Mouse (Mus musculus): Measurements from ENCODE around the gene Cyb5r3.

Cyb5r3 gene

GRCm38 (mm10) chr15:83172492-83173429, at the start of gene Cyb5r3:
Gene Cyb5r3 (minus strand): TSS chr15:83172592.
- no peak for DNase-seq (ENCODE audit: low spot score in 2 of 2)

DNA sequence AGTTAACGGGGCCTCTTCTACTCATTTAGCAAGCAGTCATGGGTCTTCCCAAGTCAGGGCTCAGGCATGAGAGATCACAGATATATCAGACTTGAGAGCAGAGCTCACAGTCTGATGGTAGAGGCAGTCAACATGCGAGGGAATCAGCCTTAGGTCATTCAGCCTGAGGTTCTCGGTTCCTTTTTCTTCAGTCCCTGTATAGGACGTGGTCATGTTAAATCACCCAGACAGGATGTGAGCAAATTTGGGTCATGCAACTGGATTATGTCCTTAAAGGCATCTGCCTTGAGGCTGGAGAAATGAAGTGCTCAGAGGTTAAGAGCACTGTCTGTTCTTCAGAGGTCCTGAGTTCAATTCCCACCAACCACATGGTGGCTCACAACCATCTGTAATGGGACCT, 49.3 kb upstream of the Cyb5r3 start:
- DNase-seq (ENCODE audit: low spot score in 2 of 2), result no peak

DNA sequence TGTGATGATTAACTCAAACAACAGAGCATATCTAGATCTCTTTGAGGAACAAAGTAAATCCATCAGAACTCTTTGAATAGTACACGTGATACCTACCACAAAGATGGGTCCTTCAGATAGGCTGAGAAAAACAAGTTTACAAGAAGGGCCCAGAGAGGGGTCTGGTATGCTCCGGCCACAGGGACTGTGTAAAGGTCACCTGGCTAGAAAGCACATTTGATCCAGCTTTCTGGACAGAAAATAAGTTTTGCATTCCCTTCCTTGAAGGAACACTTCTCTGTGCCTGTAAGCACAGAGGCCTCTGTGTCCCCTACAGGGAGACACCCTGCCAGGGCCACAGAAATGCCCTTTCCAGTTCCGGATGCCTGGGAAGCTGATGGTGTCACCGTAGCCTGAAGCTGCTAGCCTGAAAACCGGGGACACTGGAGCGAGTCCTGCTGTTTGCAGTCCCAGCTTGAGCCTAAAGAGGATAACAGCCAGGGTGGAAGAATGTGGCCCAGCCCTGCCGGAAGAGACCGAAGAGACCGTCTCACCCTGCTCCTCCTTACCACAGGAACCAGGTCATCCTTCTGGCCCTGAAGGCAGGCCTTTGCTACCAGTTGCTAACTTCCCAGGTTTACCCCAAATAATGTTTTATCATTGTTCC, 48.1 kb upstream of the Cyb5r3 start:
- no peak for DNase-seq (ENCODE audit: low spot score in 2 of 2)

DNA sequence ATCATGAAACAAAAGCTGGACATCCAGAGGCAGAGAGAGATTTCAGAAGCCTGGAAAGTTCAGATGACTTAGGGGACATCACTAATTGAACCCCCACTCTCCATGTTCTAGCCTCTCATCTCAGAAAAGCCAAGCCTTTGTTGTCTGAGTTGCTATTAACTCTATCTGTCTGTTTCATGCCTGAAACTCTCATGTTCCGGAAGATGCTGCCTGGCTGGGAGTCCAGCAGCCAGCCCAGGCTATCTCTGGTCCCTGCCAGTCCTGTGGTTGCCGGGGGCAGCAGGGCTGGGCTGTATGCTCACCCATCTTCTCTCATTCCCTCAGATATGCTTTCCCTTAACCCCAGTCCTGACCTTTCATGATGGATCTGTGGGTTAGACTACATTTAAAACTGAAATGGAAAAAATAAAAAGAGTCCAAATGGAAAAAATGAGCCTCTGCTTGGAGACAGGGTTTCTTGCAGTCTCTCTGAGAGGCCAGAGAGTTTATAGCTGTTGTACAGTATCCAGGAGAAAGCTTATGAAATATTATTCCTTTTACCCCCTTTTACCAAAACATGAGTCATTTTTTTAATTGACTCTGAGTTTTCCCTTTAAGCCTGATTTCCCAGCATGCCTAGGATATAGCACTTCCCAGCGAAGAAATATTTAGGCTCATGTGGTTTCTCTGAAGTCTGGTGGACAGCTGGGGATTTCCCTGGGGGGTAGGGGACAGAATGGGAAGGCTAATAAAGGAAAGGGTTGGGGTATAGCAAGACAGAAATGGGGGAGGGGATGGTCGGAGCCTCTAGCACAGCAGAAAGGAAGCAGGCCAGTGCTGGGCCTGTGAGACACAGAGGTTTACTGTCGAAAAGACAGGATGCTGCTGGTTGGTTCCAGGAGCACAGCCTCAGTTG, 43.2 kb upstream of the Cyb5r3 start:
- no peak for DNase-seq (ENCODE audit: low spot score in 2 of 2)

DNA sequence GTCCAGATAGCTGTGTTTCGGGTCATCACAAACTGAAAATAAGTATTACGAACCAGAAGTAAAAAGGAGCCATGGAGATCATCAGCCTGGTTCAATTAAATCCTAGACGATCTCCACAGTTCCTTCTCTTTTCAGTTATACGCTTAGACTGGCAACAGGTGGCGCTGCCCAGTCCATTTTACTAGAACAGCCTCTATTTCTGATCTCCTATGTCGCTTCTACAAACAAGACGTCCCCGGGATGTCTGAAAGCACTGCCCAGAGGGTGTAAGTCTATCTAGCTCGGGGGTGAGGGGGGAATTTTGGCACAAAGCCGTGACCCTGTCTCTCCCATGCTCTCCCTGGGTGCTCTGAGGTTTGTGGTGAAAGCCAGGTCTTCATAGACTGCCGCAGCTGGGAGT, 37.8 kb upstream of the Cyb5r3 start:
- DNase-seq (ENCODE audit: low spot score in 2 of 2), result peak in 1 of 2 experiments; percentile 69

DNA sequence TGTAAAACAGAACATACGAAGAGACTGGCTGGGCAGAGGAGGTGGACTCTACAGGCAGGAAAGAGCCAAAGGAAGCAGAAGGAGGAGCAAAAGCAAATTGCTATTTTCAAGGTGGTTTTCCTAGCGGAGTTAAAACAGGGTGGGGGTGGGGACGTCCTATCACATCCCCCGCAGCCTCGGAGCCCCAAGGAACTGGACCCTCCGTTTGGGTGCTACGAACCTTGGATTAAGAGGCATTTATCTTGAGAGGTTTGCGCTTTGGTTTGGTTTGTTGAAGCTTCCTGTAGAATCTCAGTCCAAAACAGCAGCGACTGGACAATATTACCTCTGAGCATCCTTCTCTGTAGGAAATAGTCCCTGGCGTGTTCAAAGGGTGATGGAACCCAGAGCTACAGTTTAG, 37.3 kb upstream of the Cyb5r3 start:
- DNase-seq (ENCODE audit: low spot score in 2 of 2), result no peak

DNA sequence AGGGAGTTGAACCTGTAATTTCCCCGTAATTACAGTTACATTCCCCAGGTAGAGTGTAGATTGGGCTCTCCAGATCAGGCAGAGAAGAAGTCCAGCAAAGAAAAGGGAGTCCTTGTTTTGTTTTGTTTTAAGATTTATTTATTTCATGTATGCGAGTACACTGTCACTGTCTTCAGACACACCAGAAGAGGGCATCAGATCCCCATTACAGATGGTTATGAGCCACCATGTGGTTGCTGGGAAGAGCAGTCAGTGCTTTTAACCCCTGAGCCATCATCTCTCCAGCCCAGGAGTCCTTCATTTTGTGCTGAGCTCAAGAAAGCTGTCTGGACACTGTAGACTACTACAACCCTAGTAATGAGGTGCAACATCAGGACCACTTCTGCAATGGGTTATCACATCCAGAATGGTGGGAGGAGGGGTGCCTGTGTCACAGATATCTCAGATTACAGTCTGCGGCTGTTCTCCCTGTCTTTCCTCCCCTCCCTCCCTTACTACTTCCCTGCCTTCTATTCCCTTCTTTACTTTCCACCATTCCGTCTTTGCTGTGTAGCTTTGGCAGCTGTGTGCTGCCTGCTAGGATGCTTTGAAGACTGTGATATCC, 36.8 kb upstream of the Cyb5r3 start:
- no peak for DNase-seq (ENCODE audit: low spot score in 2 of 2)

DNA sequence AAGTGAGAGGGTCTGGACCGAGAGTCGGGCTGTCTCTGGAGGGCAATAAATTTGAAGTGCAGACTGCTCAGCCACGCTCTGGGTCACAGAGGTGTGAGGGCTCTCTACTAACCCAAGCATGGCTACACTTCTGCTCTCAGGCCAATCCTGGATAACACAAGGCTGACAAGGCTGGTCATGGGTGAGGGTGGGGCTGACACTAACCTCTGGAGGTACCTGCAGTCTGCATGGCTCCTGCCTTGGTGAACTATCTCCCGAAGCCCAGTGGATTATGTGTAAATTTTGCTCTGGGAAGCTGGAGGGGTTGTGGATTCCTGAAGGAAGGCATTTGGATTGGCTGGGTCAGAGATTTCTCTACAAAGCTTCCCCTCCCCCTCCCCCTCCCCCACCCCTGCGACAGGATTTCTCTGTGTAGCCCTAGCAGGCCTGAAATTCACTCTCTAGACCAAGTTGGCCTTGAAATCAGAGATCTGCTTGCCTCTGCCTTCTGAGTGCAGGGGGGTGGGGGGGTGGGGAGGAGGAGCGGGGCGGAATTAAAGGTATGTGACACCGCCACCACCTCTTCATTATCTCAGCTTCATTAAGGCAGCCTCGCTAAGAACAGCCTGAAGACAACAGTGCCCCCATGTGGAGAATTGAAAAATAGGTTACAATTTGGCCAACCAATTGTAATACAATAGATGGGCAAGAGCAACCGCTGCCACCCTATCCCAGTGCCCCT, 32.5 kb upstream of the Cyb5r3 start:
- DNase-seq (ENCODE audit: low spot score in 2 of 2), result no peak

GRCm38 (mm10) chr15:83202412-83202811, 30.0 kb upstream of the Cyb5r3 start:
- DNase-seq (ENCODE audit: low spot score in 2 of 2), result no peak

DNA sequence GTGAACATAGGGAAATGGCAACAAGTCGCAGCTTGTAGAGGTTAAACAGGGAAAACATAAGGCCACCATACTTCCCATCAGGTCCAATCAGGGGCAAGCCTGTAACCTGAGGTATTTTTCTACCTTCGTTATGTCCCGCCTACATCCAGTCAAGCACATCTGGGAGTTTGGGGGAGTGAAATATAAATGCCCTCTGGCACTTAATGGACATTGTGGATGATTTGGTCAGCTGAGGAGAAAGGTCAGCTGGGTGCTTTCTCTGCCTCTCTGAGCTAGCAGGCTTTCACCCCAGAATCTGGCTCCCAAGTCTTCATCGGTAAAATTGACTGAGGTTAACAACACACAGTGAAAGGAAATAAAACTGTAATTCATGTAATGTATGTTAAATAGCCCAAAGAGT, 21.0 kb upstream of the Cyb5r3 start:
- DNase-seq (ENCODE audit: low spot score in 2 of 2), result no peak

- no peak for DNase-seq (ENCODE audit: low spot score in 2 of 2)
Measured at GRCm38 (mm10) chr15:83182351-83182750, 10.0 kb upstream of the Cyb5r3 start.

GRCm38 (mm10) chr15:83181800-83182330, 9.5 kb upstream of the Cyb5r3 start:
- no peak for DNase-seq (ENCODE audit: low spot score in 2 of 2)

GRCm38 (mm10) chr15:83180004-83180403, 7.6 kb upstream of the Cyb5r3 start:
- no peak for DNase-seq (ENCODE audit: low spot score in 2 of 2)

GRCm38 (mm10) chr15:83176653-83177052, 4.3 kb upstream of the Cyb5r3 start:
- DNase-seq (ENCODE audit: low spot score in 2 of 2), result no peak

DNA sequence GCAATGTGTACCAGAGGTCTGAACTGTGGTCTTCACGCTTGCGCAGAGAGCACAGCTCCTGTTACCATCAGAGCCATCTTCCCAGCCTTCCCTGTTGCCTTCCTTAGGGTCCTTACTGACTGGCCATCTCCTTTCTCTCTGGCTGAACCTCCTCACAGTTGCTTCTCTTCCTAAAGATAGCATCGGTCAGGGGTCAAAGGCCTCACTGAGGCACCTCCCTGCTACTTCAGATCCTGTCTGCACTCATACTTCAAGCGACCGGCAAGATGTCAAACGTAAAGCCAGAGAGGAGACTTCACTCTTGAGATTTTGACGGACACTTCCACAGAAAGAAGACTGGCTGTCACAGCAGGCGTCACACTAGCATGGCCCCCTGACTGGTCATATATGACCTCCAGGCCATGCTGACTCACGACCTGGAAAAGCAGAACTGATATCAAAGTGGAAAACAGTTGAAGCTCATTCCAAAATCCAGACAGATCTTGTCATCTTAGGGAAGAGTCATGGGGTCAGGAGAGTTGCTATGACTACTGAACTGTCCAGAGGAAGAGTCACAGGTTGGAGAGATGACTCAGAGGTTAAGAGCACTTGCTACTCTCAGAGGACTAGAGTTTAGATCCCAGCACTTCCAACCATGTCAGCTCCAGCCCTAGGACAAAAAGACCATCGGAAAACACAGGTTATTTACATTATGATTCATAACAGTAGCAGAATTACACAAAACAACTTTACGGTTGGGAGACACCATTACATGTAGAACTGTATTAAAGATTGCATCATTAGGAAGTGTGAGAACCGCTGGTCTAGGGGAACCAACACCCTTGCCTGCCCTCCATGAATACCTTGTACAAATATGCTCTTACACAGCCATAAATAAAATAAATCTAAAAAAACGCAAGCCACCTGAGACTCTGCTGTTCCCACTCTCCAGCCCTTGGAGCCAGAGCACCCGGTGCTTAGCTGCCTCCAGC, 1.8 kb upstream of the Cyb5r3 start:
- DNase-seq (ENCODE audit: low spot score in 2 of 2), result no peak

DNA sequence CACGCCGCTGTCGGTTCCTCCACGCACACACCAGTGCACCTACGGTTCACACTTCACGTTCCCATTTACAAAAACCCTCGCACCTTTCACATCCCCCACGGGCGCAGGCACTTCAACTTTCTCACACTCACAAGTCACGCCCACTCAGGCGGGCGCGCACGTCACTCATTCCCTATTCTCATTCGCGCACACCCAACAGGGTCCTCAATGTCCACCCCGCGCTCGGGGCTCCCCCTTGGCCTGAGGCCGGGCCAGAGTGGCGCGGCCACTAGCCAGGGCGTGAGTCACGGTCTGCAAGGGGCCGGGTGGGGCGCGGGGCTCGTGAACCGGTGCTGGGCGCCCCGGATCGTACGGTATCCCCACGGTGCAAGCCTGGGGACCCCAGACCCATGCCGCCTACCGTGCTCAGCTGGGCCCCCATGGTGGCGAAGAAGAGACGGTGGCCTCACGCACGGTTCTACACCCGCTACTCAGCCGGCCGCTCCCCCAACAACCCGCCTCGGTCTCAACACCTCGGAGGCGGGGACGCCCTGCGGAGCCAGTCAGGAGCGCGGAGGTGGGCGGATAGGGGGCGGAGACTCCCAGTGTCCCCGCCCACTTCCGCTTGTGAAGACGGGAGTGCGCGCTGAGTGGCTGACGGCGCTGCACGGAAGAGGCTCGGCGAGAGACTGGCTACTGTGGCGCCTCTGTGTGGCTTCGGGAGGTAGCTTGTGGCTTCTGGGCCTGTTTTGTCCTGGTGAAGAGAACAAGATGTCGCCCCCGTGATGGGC, 495 bp downstream of the Cyb5r3 start:
- peak; percentile 96 to 97 for DNase-seq (ENCODE audit: low spot score in 2 of 2)

- no peak for DNase-seq (ENCODE audit: low spot score in 2 of 2)
Measured at GRCm38 (mm10) chr15:83170956-83171659, 1.3 kb downstream of the Cyb5r3 start.
